Mouse (Mus musculus) midbrain, embryonic 14.5 days (tissue): ENCODE measurements at regions not wholly inside any gene's neighbourhood (a gene's known extent, or its start where the extent isn't known, plus 50 kb on each side); places are given as distances from the start of the nearest gene placed in this dataset. TPM values are rescaled to one million over a fixed set of nuclear protein-coding genes. Genes with fewer than 3 reads are reported as not detected.

Source experiments
- microRNA-seq: library from miRNA; unstranded; fragments of <30 nt; microRNA quantifications from one replicate; pipeline ENCODE4, GENCODE M21; 2016

Small RNAs in the stretch of these regions (microRNA-seq; reads per million reads assigned to microRNA genes)
- gene Mir3963, result not detected
